Mouse (Mus musculus) forebrain, embryonic 16.5 days (tissue): ENCODE data around the gene Wnt9b. TPM values are rescaled to one million over a fixed set of nuclear protein-coding genes. Genes with fewer than 3 reads are reported as not detected.

ENCODE experiments used
- ATAC-seq: fragments of 200-750 bp; cut with Nextera tagmentation; 2 replicates; pipeline ENCODE4 v1.8.0; 2017; ENCODE audit warnings: mild to moderate bottlenecking, moderate library complexity
- H3K27ac ChIP-seq: fragments of 300-500 bp; sonication (generic); 2 replicates; pipeline ENCODE4 v1.5.1; 2014; ENCODE audit warnings: low read length, control low read depth
- H3K27me3 ChIP-seq: fragments of 300-500 bp; sonication (generic); replicated peaks from 2 replicates; pipeline ENCODE4 v1.6.1; 2014; ENCODE audit warnings: low read length; ENCODE audit not compliant: control insufficient read depth, insufficient read depth
- H3K36me3 ChIP-seq: fragments of 300-500 bp; sonication (generic); 2 replicates; pipeline ENCODE4 v1.6.1; 2014; ENCODE audit not compliant: control insufficient read depth, insufficient read depth
- H3K4me1 ChIP-seq: fragments of 300-500 bp; sonication (generic); replicated peaks from 2 replicates; pipeline ENCODE4 v1.6.1; 2014; ENCODE audit warnings: low read length; ENCODE audit not compliant: control insufficient read depth, insufficient read depth
- H3K4me2 ChIP-seq: fragments of 300-500 bp; sonication (generic); 2 replicates; pipeline ENCODE4 v1.6.1; 2014; ENCODE audit warnings: mild to moderate bottlenecking, low read length, control low read depth
- H3K4me3 ChIP-seq: fragments of 300-500 bp; sonication (generic); replicated peaks from 2 replicates; pipeline ENCODE4 v1.5.1; 2014; ENCODE audit warnings: mild to moderate bottlenecking, low read length, control low read depth
- H3K9ac ChIP-seq: fragments of 300-500 bp; sonication (generic); replicated peaks from 2 replicates; pipeline ENCODE4 v1.6.1; 2014; ENCODE audit warnings: low read depth, low read length, control low read depth
- H3K9me3 ChIP-seq: fragments of 300-500 bp; sonication (generic); 2 replicates; pipeline ENCODE4 v1.6.1; 2016; ENCODE audit warnings: low read length; ENCODE audit not compliant: control insufficient read depth
- WGBS: fragments of 180-500 bp; shearing (Covaris S2); extraction: QIAGEN DNeasy Blood & Tissue Kit; methylation state at CpG from one replicate; pipeline ENCODE4 v1.1.7; 2014; 5-methylcytosine and 5-hydroxymethylcytosine counted together
- polyA plus RNA-seq: library from polyadenylated mRNA; unstranded; fragments of >200 nt; fragmentation: Nextera tagmentation; extraction: Ambion mirVana; gene quantifications from 2 replicates; pipeline ENCODE4 v1.2.1, GENCODE M21; 2015

Gene Wnt9b
- 0.16 TPM in 1 of 2 replicates, not detected in the other for polyA plus RNA-seq

- WGBS = under 1% methylated on average over 50 of the region's 68 CpGs
- H3K9me3 ChIP-seq = no peaks in the 10 kb centered on the region
- no peak within 1 kb of the TSS for H3K27ac ChIP-seq
- H3K4me2 ChIP-seq = peak within 1 kb of the TSS; percentile 62
- H3K36me3 ChIP-seq = no peaks in the 10 kb centered on the region
- peak within 1 kb of the TSS; percentile 7 for H3K9ac ChIP-seq
- H3K27me3 ChIP-seq = peaks cover 67% of the 10 kb centered on the region
- peak within 1 kb of the TSS; percentile 45 for H3K4me3 ChIP-seq
- 0 out of 2 replicates have a peak, but pooled peaks have one; percentile 18 for ATAC-seq
- H3K4me1 ChIP-seq = peaks cover 11% of the 10 kb centered on the region
Measured at GRCm38 (mm10) chr11:103749306-103750089, at the start of gene Wnt9b. Gene Wnt9b (minus strand): TSS chr11:103749821.

GRCm38 (mm10) chr11:103789951-103790350 lies 40.3 kb upstream of the Wnt9b start:
- H3K9me3 ChIP-seq = no peaks in the 10 kb centered on the region
- no peaks in the 10 kb centered on the region for H3K4me1 ChIP-seq
- H3K27ac ChIP-seq = no peak overlapping the region
- no peak for ATAC-seq
- 70% methylated on average over 5 of the region's 5 CpGs for WGBS
- H3K36me3 ChIP-seq = no peaks in the 10 kb centered on the region
- no peak overlapping the region for H3K9ac ChIP-seq
- H3K27me3 ChIP-seq = peaks cover 9% of the 10 kb centered on the region
- no peak overlapping the region for H3K4me3 ChIP-seq
- H3K4me2 ChIP-seq = no peak overlapping the region

GRCm38 (mm10) chr11:103780152-103780551 lies 30.5 kb upstream of the Wnt9b start:
- no peak for ATAC-seq
- H3K4me1 ChIP-seq = no peaks in the 10 kb centered on the region
- no peaks in the 10 kb centered on the region for H3K9me3 ChIP-seq
- H3K4me3 ChIP-seq = no peak overlapping the region
- H3K9ac ChIP-seq = no peak overlapping the region
- H3K4me2 ChIP-seq = no peak overlapping the region
- WGBS = 70% methylated on average over 9 of the region's 9 CpGs
- no peak overlapping the region for H3K27ac ChIP-seq
- H3K27me3 ChIP-seq = peaks cover 14% of the 10 kb centered on the region
- no peaks in the 10 kb centered on the region for H3K36me3 ChIP-seq

- Histone ChIP-seq H3K4me3 (peak overlapping the region; percentile 40), H3K4me2 (peak overlapping the region; percentile 61), H3K4me1 (peaks cover 22% of the 10 kb centered on the region), H3K9me3 (no peaks in the 10 kb centered on the region), H3K36me3 (no peaks in the 10 kb centered on the region), H3K27me3 (peaks cover 64% of the 10 kb centered on the region), H3K9ac (0 out of 2 replicates have a peak overlapping the region, but pooled peaks have one; percentile 6), H3K27ac (no peak overlapping the region)
- ATAC-seq = no peak
- 0% methylated on average over 19 of the region's 19 CpGs for WGBS
Measured at GRCm38 (mm10) chr11:103774228-103774530, 24.6 kb upstream of the Wnt9b start.

GRCm38 (mm10) chr11:103773387-103774227 lies 24.0 kb upstream of the Wnt9b start, which contains the start of gene Wnt3:
Gene Wnt3 (plus strand): TSS chr11:103774150.
- peaks cover 68% of the 10 kb centered on the region for H3K27me3 ChIP-seq
- ATAC-seq = peak; percentile 58; the same call in 1 of the 2 replicates
- H3K27ac ChIP-seq = no peak within 1 kb of the TSS
- no peaks in the 10 kb centered on the region for H3K9me3 ChIP-seq
- no peaks in the 10 kb centered on the region for H3K36me3 ChIP-seq
- H3K9ac ChIP-seq = peak within 1 kb of the TSS; percentile 40; the same call in 1 of the 2 replicates
- under 1% methylated on average over 59 of the region's 60 CpGs for WGBS
- H3K4me3 ChIP-seq = peak within 1 kb of the TSS; percentile 40
- H3K4me1 ChIP-seq = peaks cover 22% of the 10 kb centered on the region
- peak within 1 kb of the TSS; percentile 61 for H3K4me2 ChIP-seq

DNA sequence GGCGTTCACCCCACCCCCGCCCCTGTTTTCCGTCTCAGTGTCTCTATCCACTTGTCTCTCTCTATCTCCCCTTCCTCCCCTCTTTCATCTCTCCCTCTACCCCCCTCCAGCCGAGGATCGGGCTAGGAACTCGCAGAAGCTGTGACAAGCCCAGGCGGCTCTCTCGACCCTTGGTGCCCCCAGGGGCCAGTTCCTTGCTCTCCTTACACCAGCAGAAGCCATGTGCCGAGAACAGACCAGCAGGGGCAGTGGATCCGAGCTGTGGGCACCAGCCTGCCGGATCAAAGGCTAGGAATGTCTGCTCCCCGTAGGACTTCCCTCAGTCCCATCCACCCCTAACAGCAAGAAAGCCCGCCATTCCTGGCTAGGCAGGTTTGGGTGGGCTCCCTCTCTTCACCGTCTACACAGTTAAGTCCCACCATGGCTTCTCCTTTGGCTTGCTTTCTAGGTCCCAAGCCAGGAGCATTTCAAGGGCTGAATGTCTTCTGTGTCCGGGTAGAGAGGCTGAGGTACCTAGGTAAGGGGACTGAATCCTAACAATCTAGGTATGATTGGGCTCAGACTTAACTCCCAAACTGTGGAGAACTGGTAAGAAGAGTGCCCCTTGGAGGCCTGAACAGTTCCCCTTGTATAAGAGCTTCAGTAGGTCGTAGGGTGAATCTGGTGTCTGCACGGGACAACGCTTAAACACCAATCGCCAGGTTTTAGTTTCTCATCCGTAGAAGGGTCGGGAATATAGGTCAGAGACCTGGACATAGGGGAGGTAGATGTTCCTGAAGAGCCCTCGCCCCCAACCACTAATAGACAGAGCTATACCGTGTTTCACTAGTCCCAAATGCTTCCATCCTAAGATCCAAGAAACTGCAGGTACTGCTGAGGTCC lies 23.1 kb upstream of the Wnt9b start:
- Histone ChIP-seq H3K36me3 (no peaks in the 10 kb centered on the region), H3K9me3 (no peaks in the 10 kb centered on the region), H3K4me1 (peaks cover 22% of the 10 kb centered on the region), H3K9ac (no peak overlapping the region), H3K4me2 (peak overlapping the region; percentile 61), H3K27me3 (peaks cover 75% of the 10 kb centered on the region), H3K27ac (no peak overlapping the region), H3K4me3 (peak overlapping the region; percentile 40)
- ATAC-seq = no peak
- 2% methylated on average over 23 of the region's 23 CpGs for WGBS

- ATAC-seq = no peak
- 1% methylated on average over 19 of the region's 19 CpGs for WGBS
- Histone ChIP-seq H3K4me3 (no peak overlapping the region), H3K27me3 (peaks cover 82% of the 10 kb centered on the region), H3K4me1 (peaks cover 22% of the 10 kb centered on the region), H3K27ac (no peak overlapping the region), H3K36me3 (no peaks in the 10 kb centered on the region), H3K9me3 (no peaks in the 10 kb centered on the region), H3K9ac (no peak overlapping the region), H3K4me2 (no peak overlapping the region)
Measured at GRCm38 (mm10) chr11:103771160-103771817, 21.7 kb upstream of the Wnt9b start.

GRCm38 (mm10) chr11:103765556-103766011 lies 16.0 kb upstream of the Wnt9b start:
- Histone ChIP-seq H3K27ac (no peak overlapping the region), H3K9ac (no peak overlapping the region), H3K27me3 (peaks cover 33% of the 10 kb centered on the region), H3K9me3 (no peaks in the 10 kb centered on the region), H3K4me3 (no peak overlapping the region), H3K4me1 (peaks cover 4% of the 10 kb centered on the region), H3K4me2 (no peak overlapping the region), H3K36me3 (no peaks in the 10 kb centered on the region)
- 5% methylated on average over 6 of the region's 6 CpGs for WGBS
- ATAC-seq = peak; percentile 64; the same call in 1 of the 2 replicates
